Mouse (Mus musculus): ENCODE measurements at regions not wholly inside any gene's neighbourhood (a gene's known extent, or its start where the extent isn't known, plus 50 kb on each side); places are given as distances from the start of the nearest gene placed in this dataset.

- no peak for DNase-seq
Observed at GRCm38 (mm10) chr7:129814149-129814860, 222.6 kb downstream of the Wdr11 start.

DNA sequence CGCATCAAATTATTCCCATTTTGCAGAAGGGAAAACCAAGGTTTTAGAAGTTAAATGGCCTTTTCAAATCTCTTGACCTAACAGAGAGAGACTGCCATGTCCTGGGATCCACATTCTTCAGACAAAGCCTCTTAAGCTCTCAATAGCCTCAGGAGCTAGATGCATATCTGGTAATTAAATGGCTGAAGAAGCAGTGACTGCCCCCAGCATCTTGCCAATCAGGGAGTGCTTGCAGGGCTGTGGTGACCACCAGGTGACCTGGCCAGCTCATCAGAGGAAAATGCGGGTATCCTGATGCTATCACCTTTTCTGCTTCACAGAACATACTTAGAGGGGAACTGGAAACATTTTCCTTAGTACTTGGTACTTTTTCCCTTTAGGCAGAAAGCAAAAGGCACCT is 227.2 kb downstream of the Wdr11 start:
- no peak for DNase-seq

- no peak for DNase-seq
Observed at GRCm38 (mm10) chr7:129819651-129820050, 228.0 kb downstream of the Wdr11 start.

DNA sequence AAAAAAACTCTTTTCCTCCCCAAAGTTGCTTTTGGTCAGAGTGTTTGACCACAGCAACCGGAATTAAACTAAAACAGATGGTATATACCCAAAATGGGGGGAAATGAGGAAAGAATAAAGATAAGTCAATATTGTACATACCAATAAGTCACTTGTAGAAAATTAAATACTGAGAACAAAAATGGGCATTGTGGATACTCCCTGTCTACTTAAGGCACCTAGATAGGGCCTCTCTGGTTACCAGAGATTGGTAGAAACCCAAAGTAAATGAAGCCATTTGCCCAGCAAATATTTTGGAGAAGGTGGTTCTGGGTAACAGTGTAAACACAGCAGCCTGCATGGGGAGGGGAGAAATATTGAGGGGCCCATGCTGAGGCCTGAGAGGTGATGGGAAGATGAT is 237.3 kb downstream of the Wdr11 start:
- DNase-seq, result no peak

DNA sequence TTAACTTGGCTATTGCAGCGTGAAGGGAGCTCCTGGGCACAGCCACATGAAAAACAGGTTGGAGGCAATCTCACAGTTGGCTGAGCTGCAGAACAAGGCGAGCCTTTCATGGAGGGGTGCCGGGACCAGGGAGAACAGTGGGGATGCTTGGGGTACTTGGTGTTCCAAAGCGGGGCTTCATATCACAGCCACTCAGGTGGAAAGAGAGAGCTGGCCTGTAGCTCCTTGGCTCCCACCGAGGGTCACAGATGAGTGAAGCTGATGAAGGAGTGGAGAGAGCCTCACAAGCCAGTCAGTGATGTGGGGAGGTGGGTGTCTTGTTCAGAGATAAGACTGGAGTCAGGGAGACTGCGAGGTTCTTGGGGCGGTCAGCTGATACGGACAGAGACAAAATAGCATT is 241.2 kb downstream of the Wdr11 start:
- DNase-seq, result no peak

GRCm38 (mm10) chr7:129842303-129843122 is 250.8 kb downstream of the Wdr11 start:
- DNase-seq, result no peak

DNA sequence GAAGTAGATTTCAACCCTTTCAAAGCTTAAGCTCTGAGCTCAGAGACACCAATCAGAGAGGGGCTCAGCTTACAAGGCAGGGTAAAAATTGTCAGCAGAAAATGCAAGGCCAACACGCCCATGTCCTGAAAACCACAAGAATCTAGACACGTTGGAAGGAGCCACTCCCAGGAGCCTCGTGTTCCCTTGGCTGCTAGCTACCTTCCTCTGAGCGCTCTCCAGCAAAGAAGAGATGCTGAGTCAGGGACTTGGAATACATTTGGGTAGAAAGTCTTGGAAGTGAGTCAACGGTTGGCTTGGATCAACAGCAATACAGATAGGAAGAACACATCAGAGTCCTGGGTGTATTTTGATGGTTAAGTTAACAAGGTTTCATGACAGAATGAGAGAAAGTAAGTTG is 255.5 kb downstream of the Wdr11 start:
- peak; percentile 43 for DNase-seq

DNA sequence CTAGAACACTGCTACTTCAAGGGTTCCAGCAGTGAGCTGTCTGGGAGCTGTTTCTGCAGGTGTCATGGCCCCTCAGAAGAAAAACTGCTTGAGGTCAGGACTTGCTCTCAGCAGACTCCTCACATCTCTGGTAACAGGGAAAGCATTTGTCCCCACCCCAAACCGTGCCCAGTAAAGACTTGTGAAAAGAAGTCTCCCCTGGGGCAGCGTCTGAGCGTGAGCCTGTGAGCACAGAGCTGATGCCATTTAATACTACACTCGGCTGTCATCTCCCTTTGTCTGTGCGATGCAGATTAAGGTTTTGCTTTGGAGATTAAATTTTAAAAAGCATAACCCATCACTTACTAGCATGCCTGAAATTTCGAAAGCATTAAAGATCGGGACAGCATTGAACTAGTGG is 261.9 kb downstream of the Wdr11 start:
- DNase-seq, result no peak

- DNase-seq, result no peak
Observed at GRCm38 (mm10) chr7:129854942-129855341, 263.3 kb downstream of the Wdr11 start.

DNA sequence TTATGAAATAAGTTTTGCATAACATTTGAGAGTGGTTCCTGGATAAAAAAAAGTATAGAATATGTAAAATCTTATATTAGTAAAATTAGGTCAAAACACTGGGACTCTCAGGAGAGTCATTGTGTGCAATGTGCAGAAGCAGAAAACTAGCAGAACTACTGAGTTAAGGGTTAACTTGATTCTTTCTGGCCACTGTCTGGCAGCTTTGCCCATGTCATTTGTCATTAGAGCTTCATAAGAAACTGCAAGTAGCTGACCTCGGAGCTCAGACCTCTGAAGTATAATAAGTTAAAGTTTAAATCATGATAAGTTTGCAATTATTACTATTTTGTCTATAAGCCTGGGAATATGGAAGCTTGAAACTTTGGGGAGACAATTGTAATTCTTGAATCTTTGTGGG is 271.3 kb downstream of the Wdr11 start:
- DNase-seq, result no peak

GRCm38 (mm10) chr7:129865536-129865935 is 273.9 kb downstream of the Wdr11 start:
- DNase-seq, result no peak

DNA sequence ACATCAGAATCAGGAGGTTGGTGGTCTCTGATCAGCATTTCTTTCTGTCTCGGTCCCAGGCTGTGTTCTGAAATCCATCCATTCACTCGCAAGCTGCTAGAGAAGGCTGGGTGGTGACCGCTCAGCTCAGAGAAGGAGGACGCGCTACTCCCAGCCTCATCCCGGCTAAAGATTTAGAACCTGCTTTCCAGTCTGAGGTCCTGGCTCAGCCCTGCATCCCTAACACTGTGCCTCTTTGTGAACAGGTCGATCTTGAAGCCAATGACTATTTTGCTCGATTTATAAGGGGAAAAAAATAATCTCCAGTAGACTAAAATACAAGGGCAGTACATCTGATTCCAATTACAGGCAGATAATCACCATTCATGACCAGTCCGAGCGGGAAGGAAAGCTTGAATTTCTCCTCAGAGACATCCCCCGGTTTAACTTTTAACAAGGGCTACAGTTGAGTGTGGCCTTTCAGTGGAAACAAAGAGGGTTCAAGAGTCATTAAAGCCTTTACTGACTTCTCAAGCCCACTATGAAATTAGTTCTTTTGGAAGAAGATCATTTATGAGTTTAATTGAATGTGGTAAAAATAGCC is 280.6 kb downstream of the Wdr11 start:
- no peak for DNase-seq

DNA sequence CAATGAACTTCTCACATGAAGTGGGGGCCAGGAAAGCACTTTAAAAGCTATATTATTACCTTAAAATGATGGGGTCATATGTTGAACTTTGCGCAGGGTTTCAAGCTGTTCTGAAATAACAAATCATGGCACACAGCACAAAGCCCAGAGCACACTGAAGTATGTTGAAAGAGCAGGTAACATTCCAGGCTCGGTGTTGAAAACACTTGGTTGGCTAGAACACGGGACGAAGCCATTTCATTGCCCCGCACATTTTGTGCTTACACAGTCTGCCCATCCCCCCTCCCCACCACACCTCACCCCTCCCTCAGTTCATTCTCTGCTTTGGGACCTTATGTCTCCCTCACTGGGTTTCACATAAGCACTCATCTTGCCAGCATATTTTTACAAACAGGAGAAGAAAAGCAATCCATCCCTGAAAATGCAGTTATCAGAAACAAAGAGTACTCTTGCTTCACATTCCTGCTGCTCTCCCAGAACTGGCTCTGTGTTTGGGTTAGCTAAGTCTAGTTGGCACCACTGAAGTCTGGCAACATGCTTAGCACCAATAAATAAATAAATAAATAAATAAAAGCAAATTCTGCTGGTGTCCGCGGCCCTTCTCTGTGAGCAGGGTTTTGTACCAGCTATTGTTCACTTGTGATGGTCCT is 284.7 kb downstream of the Wdr11 start:
- DNase-seq, result no peak

- no peak for DNase-seq
Observed at GRCm38 (mm10) chr7:129876852-129877223, 285.2 kb downstream of the Wdr11 start.

DNA sequence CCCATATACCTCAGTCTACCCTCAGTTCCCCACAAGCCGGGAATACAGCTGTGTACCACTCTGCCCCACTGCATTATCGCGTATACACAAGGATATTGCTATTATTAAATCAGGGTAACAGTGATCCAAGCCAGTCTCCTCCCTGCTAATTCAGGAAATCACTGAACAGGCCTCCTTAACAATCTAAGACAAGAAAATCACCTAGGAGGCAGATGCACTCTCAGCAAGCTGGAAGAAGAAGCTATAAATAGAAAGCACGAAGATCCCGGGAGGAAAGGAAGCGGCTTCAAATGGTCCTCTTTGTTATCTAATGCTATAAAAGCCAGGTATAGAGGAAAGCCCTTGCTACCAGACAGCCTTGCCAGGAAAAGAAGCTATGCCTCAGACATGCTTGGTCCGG is 304.6 kb downstream of the Wdr11 start:
- DNase-seq, result no peak

DNA sequence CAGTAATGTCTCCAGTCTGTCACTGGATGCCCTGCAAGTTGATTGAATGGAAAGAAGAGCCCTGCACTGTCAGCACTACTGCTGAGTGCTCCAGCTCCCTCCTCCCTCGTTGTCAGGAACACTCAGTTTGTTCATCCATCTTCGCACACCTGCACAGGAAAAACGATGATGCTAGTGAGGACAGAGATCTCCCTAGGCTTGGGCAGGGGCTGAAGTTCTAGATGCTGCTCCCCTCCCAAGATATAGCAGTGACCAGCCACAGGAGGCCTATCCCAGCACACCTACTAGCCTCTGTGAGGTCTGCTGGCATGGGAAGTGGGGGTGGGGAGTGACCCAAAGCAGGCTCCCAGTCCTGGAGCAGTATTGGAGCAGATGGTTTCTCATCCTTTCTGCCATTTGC is 305.8 kb downstream of the Wdr11 start:
- DNase-seq, result no peak

GRCm38 (mm10) chr7:129902256-129902655 is 310.6 kb downstream of the Wdr11 start:
- no peak for DNase-seq

GRCm38 (mm10) chr7:129903126-129903525 is 311.5 kb downstream of the Wdr11 start:
- no peak for DNase-seq

- no peak for DNase-seq
Observed at GRCm38 (mm10) chr7:129906131-129906530, 314.5 kb downstream of the Wdr11 start.

GRCm38 (mm10) chr7:129908826-129909225 is 317.2 kb downstream of the Wdr11 start:
- no peak for DNase-seq

DNA sequence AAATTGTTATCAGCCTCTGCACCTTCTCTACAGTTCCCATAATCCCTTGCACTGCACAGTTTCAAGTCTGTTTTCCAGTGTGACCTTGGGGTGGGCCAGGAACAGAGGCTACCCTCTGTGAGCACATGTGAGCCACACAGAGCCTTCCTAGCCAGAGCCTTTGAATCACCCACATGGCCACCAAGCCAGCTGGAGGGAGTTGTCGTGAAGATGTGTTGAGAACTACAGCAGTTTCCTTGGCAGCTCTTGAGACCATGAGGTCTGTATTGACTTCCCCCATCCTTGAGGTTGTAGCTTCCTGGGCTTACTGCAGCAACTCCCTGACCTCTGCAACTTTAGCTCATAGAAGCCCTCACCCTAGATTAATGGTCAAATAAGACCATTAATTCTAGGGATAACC is 318.1 kb downstream of the Wdr11 start:
- DNase-seq, result no peak

DNA sequence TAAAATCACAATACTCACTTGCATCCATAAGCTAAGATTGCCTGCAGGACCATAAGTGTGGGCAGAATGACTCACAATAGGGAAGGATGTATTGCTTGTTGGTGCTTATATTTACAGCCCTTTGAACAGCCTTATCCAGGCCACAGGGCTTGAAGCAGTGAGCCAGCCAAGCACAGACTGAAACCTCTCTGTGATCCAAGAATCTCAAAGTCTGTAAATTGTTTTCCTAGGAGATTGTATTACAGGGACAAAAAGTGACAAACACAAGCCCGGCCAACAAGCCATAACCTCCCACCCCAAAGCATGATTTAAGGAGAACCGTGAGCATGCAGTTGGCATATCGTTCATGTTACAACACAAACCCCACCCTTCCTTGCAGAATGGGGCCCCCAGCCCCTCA is 319.2 kb downstream of the Wdr11 start:
- no peak for DNase-seq

DNA sequence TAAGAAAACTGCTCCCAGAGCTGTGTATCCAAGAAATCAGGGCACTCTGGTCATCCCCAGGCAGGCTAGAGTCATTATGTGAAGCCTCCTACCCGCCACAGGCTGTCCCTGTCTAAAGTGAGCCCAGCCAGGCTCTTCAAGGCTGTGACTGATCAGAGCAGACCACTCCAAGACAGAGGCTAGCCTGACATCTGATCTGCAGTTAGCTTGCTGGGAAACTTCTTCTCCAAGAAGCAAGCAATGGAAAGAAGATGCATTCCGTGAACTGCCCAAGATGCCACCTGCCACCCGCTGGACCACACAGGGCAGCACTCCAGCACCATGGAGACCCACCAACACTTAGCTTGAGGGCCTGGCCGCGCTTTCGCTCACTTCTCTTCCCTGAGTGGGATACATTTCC is 323.2 kb downstream of the Wdr11 start:
- DNase-seq, result no peak
